Comparison of ENCODE assay signal across 8 mouse cellular contexts in the genomic region with DNA sequence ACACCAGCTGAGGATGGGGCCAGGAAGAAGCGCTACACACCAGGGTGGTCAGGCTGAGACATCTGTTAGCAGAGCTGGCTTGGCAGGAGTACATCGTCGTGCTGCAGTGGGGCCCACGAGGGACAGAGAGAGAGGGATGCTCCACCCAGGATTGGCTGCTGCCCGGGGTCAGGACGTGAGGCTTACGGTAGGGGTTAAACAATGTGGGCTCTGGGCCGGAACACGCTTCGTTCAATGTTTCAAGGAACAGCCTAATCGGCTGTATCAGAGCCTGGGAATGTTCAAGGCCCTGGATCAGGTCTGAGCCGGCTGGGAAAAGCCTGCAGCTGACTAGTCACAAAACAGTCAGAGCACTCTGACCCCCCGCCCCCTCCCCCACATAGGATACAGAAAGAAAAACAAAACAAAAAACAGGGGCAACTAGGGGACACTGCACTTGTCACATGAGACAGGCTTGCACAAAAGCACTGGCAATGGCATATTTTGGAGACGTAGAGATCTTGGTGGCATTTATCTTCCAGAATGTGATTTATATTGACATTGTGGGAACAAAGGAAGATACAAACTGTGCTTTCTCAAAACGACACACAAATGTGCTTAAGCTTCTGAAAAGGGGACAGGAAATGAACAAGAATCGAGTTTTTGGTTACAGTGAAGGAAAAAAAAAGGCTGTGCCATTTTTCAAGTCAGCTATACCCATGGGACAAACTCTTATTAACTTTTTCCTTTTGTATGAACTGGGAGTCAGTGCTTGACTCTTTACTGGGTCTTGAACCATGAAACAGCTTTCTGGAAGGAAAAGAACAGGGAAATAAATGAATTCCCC. TPM values are rescaled to one million over a fixed set of nuclear protein-coding genes. Genes with fewer than 3 reads are reported as not detected.
DNase-seq lines count a peak whose midpoint lies in the region; ATAC-seq lines count a peak whose summit lies in the region.

No protein-coding gene starts in this region.

- peak overlapping the region; percentile 33 for H3K4me2 ChIP-seq in embryonic facial prominence, embryonic 14.5 days (ENCODE audit: low read depth, low read length)
- no peak overlapping the region for H3K4me2 ChIP-seq in heart, embryonic 15.5 days
- peak overlapping the region; percentile 30 for H3K4me2 ChIP-seq in neural tube, embryonic 13.5 days

- no peaks in the 10 kb centered on the region for H3K36me3 ChIP-seq in megakaryocyte, embryonic 14.5 days (replicated peaks; ENCODE audit: low read length)
- H3K36me3 ChIP-seq in embryonic facial prominence, embryonic 14.5 days (ENCODE audit: control insufficient read depth, insufficient read depth, low read length), result no peaks in the 10 kb centered on the region
- no peaks in the 10 kb centered on the region for H3K36me3 ChIP-seq in heart, embryonic 15.5 days
- no peaks in the 10 kb centered on the region for H3K36me3 ChIP-seq in neural tube, embryonic 13.5 days

- H3K4me3 ChIP-seq in megakaryocyte, embryonic 14.5 days (replicated peaks), result peak overlapping the region; percentile 38
- no peak overlapping the region for H3K4me3 ChIP-seq in embryonic facial prominence, embryonic 14.5 days (ENCODE audit: low read depth, low read length)
- H3K4me3 ChIP-seq in heart, embryonic 15.5 days, result no peak overlapping the region
- H3K4me3 ChIP-seq in neural tube, embryonic 13.5 days, result no peak overlapping the region

- DNase-seq in embryonic facial prominence, embryonic 14.5 days (ENCODE audit: low spot score), result peak; percentile 88
- DNase-seq in kidney, postnatal 10 days, result peak; percentile 80
- DNase-seq in frontal cortex, postnatal 25 days (ENCODE audit: low spot score in 2 of 2), result no peak
- DNase-seq in frontal cortex, postnatal 36 days (ENCODE audit: low spot score in 2 of 2), result no peak

- peaks cover 19% of the 10 kb centered on the region for H3K27me3 ChIP-seq in megakaryocyte, embryonic 14.5 days (replicated peaks)
- H3K27me3 ChIP-seq in embryonic facial prominence, embryonic 14.5 days (replicated peaks; ENCODE audit: control insufficient read depth, insufficient read depth, low read length), result no peaks in the 10 kb centered on the region
- H3K27me3 ChIP-seq in heart, embryonic 15.5 days, result no peaks in the 10 kb centered on the region
- H3K27me3 ChIP-seq in neural tube, embryonic 13.5 days, result no peaks in the 10 kb centered on the region

- WGBS in embryonic facial prominence, embryonic 14.5 days, result 5% methylated on average over 16 of the region's 16 CpGs
- 21% methylated on average over 16 of the region's 16 CpGs for WGBS in heart, embryonic 15.5 days
- 5% methylated on average over 16 of the region's 16 CpGs for WGBS in neural tube, embryonic 13.5 days

- H3K9me3 ChIP-seq in megakaryocyte, embryonic 14.5 days, result no peaks in the 10 kb centered on the region
- H3K9me3 ChIP-seq in embryonic facial prominence, embryonic 14.5 days (ENCODE audit: control insufficient read depth, low read length), result no peaks in the 10 kb centered on the region
- H3K9me3 ChIP-seq in heart, embryonic 15.5 days (replicated peaks), result no peaks in the 10 kb centered on the region
- H3K9me3 ChIP-seq in neural tube, embryonic 13.5 days, result no peaks in the 10 kb centered on the region

- H3K4me1 ChIP-seq in megakaryocyte, embryonic 14.5 days, result peaks cover 20% of the 10 kb centered on the region
- H3K4me1 ChIP-seq in embryonic facial prominence, embryonic 14.5 days (ENCODE audit: control insufficient read depth, insufficient read depth, low read length), result peaks cover 34% of the 10 kb centered on the region
- peaks cover 25% of the 10 kb centered on the region for H3K4me1 ChIP-seq in heart, embryonic 15.5 days (replicated peaks)
- H3K4me1 ChIP-seq in neural tube, embryonic 13.5 days (replicated peaks), result peaks cover 28% of the 10 kb centered on the region

- no peak for ATAC-seq in megakaryocyte, adult 5-6 weeks (ENCODE audit: poor library complexity, severe bottlenecking)
- ATAC-seq in embryonic facial prominence, embryonic 14.5 days (ENCODE audit: low read depth), result peak; percentile 72
- ATAC-seq in heart, embryonic 15.5 days (replicated peaks; ENCODE audit: insufficient number of reproducible peaks, insufficient read depth, low FRiP score, low read depth), result peak; percentile 62
- ATAC-seq in neural tube, embryonic 13.5 days (ENCODE audit: low read depth), result peak; percentile 77

- peak overlapping the region; percentile 5; the same call in 1 of the 2 replicates for H3K9ac ChIP-seq in embryonic facial prominence, embryonic 14.5 days (ENCODE audit: low read depth, low read length)
- H3K9ac ChIP-seq in heart, embryonic 15.5 days, result no peak overlapping the region; the same call in 1 of the 2 replicates
- peak overlapping the region; percentile 63 for H3K9ac ChIP-seq in neural tube, embryonic 13.5 days

- peak overlapping the region; percentile 90 for H3K27ac ChIP-seq in embryonic facial prominence, embryonic 14.5 days (replicated peaks; ENCODE audit: low read depth, low read length)
- peak overlapping the region; percentile 64 for H3K27ac ChIP-seq in heart, embryonic 15.5 days
- H3K27ac ChIP-seq in neural tube, embryonic 13.5 days (replicated peaks), result peak overlapping the region; percentile 77

RNA-seq across cellular contexts. Expression of a gene that starts 8.4 kb away (rescaled TPM):
- polyA plus RNA-seq in megakaryocyte, embryonic 14.5 days (2012; ENCODE audit: insufficient read depth, low replicate concordance), result 10.3 and 34.8 TPM in 2 replicates
- total RNA-seq in megakaryocyte, adult 5-6 weeks (2015), result 121 and 132 TPM in 2 replicates
- total RNA-seq in megakaryocyte, adult 5-6 weeks (2017), result 192 and 195 TPM in 2 replicates
- polyA plus RNA-seq in embryonic facial prominence, embryonic 14.5 days (2014; fragmentation: Nextera tagmentation; extraction: Ambion mirVana), result 386 and 396 TPM in 2 replicates
- 287 and 312 TPM in 2 replicates for polyA plus RNA-seq in heart, embryonic 15.5 days (2015; fragmentation: Nextera tagmentation; extraction: Ambion mirVana)
- polyA plus RNA-seq in neural tube, embryonic 13.5 days (2015; fragmentation: Nextera tagmentation; extraction: Ambion mirVana), result 235 and 251 TPM in 2 replicates

RNA-seq across cellular contexts. Expression of a gene that starts 34.7 kb away (rescaled TPM):
- polyA plus RNA-seq in megakaryocyte, embryonic 14.5 days (2012; ENCODE audit: insufficient read depth, low replicate concordance), result not detected in 2 replicates
- total RNA-seq in megakaryocyte, adult 5-6 weeks (2015), result not detected in 2 replicates
- 0.12 TPM in 1 of 2 replicates, not detected in the other for total RNA-seq in megakaryocyte, adult 5-6 weeks (2017)
- polyA plus RNA-seq in embryonic facial prominence, embryonic 14.5 days (2014; fragmentation: Nextera tagmentation; extraction: Ambion mirVana), result 11.1 and 22.0 TPM in 2 replicates
- 0.39 and 1.0 TPM in 2 replicates for polyA plus RNA-seq in heart, embryonic 15.5 days (2015; fragmentation: Nextera tagmentation; extraction: Ambion mirVana)
- 1.4 and 1.9 TPM in 2 replicates for polyA plus RNA-seq in neural tube, embryonic 13.5 days (2015; fragmentation: Nextera tagmentation; extraction: Ambion mirVana)

Comparison
In these comparisons a context has a peak if more than half of its experiments do, and no peak if none do; other contexts are left out.
1. DNase-seq: peak in embryonic facial prominence, embryonic 14.5 days (single experiment) and kidney, postnatal 10 days (single experiment); none in frontal cortex, postnatal 25 days (0 of 2) and frontal cortex, postnatal 36 days (0 of 2).
2. Peak in every context shown above with its lines, with median percentiles within 50 percentile points of each other: H3K27ac ChIP-seq.